Mouse (Mus musculus) kidney, adult 11 months (tissue): ENCODE results near the gene Rhoc.
"Not testable (repeated sequence)": the region's sequence is repeated elsewhere in the genome, so short reads cannot be mapped to it uniquely, and the experiment has no call there.

ENCODE experiments used
- DNase-seq: peaks from one replicate; pipeline ENCODE4 v3.0.0; 2022

Rhoc gene

GRCm38 (mm10) chr3:104788075-104788474 is at the start of gene Rhoc:
TSS of gene Rhoc (plus strand) at chr3:104788375.
- DNase-seq: no peak

- DNase-seq: no peak
These were observed 46.2 kb upstream of the Rhoc start for GRCm38 (mm10) chr3:104741954-104742353.

- no peak for DNase-seq
These were observed 45.0 kb upstream of the Rhoc start for GRCm38 (mm10) chr3:104743161-104743560.

GRCm38 (mm10) chr3:104743864-104744263 is 44.3 kb upstream of the Rhoc start:
- no peak for DNase-seq

- DNase-seq: not testable (repeated sequence)
These were observed 35.3 kb upstream of the Rhoc start for GRCm38 (mm10) chr3:104752845-104753244.

- DNase-seq: peak; percentile 20
These were observed 29.8 kb upstream of the Rhoc start for GRCm38 (mm10) chr3:104758406-104758805.

GRCm38 (mm10) chr3:104758869-104759268 is 29.3 kb upstream of the Rhoc start:
- DNase-seq: no peak

GRCm38 (mm10) chr3:104762103-104762863 is 25.9 kb upstream of the Rhoc start:
- DNase-seq: peak; percentile 31

GRCm38 (mm10) chr3:104765021-104765420 is 23.2 kb upstream of the Rhoc start:
- no peak for DNase-seq

- no peak for DNase-seq
These were observed 21.0 kb upstream of the Rhoc start for GRCm38 (mm10) chr3:104767141-104767540.

GRCm38 (mm10) chr3:104767716-104768115 is 20.5 kb upstream of the Rhoc start:
- no peak for DNase-seq

- no peak for DNase-seq
These were observed 19.0 kb upstream of the Rhoc start for GRCm38 (mm10) chr3:104769135-104769534.

GRCm38 (mm10) chr3:104770035-104770434 is 18.1 kb upstream of the Rhoc start:
- no peak for DNase-seq

GRCm38 (mm10) chr3:104770918-104771317 is 17.3 kb upstream of the Rhoc start:
- DNase-seq: no peak

- no peak for DNase-seq
These were observed 16.7 kb upstream of the Rhoc start for GRCm38 (mm10) chr3:104771460-104771859.

- DNase-seq: no peak
These were observed 14.9 kb upstream of the Rhoc start for GRCm38 (mm10) chr3:104773301-104773700.

- DNase-seq: no peak
These were observed 10.8 kb upstream of the Rhoc start for GRCm38 (mm10) chr3:104777342-104777741.

- DNase-seq: no peak
These were observed 8.2 kb upstream of the Rhoc start for GRCm38 (mm10) chr3:104779949-104780348.

- DNase-seq: peak; percentile 79
These were observed 7.4 kb upstream of the Rhoc start, which contains the start of gene Ppm1j for GRCm38 (mm10) chr3:104780561-104781420. TSS of gene Ppm1j (plus strand) at chr3:104781056.

- DNase-seq: no peak
These were observed 6.7 kb upstream of the Rhoc start, which contains the start of gene Fam19a3 for GRCm38 (mm10) chr3:104781471-104781903. TSS of gene Fam19a3 (minus strand) at chr3:104781840.

- peak; percentile 65 for DNase-seq
These were observed 6.0 kb upstream of the Rhoc start for GRCm38 (mm10) chr3:104782061-104782681.

- DNase-seq: no peak
These were observed 4.1 kb upstream of the Rhoc start for GRCm38 (mm10) chr3:104783971-104784500.

GRCm38 (mm10) chr3:104785284-104785683 is 2.9 kb upstream of the Rhoc start:
- no peak for DNase-seq
